Mouse (Mus musculus): ENCODE data around the gene Togaram2. TPM values are rescaled to one million over a fixed set of nuclear protein-coding genes. Genes with fewer than 3 reads are reported as not detected.

The Togaram2 gene
- polyA plus RNA-seq, 1 experiment from 2014 or later, result 0.48 TPM

DNA sequence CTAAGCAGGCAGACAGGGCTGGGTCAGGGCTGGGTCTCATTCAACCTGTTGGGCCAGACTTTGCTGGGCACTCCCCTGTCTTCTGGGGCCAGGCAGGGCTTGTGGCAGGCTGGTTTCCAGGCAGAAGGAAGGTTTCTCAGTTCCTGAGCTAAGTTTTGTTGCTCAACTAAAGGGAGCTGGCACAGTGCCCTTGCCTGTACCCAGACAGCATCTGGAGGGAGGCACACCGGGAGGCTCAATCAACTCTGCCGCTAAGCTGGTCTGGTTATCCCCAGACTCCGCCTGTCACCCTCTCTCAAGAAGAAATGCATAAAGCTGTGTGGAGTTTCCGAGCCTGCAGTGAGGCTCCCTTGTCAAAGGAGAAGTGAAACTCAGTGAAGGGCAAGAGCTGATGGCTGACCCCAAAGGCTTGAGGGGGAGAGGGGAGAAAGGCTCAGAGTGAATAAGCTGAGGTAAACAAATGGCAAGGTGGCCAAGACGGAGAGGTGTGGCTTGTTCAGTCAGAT lies 11.1 kb downstream of the Togaram2 start:
- WGBS, result 46% methylated on average over 5 of the region's 5 CpGs
- Histone ChIP-seq H3K27ac (no peak overlapping the region), H3K9me3 (no peaks in the 10 kb centered on the region), H3K9ac (no peak overlapping the region), H3K4me1 (no peaks in the 10 kb centered on the region), H3K4me2 (no peak overlapping the region), H3K36me3 (replicated peaks) (no peaks in the 10 kb centered on the region), H3K27me3 (replicated peaks) (no peaks in the 10 kb centered on the region), H3K4me3 (no peak overlapping the region)
- no peak for ATAC-seq (replicated peaks)

DNA sequence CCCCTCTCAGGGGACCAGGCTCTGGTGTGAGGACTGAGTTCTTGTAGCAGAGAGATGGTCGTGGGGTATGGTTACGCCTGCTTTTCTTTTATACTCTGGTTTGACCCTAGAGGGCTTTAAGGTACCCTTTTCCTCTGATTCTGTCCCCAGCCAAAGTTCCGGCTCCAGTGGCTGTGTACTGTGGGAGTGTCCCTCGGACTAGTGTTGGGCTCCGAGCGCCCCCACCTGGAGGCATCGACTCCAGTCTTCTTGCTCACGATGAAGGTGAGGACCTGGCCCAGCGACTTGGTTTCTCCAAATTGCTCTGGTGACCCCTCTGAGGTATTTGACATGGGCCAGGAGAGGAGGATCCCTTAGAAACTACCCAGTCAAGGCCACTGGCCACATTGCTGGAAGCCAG lies 14.4 kb downstream of the Togaram2 start:
- ATAC-seq (replicated peaks), result no peak
- no peaks in the 10 kb centered on the region for H3K36me3 ChIP-seq (replicated peaks)
- WGBS, result 67% methylated on average over 9 of the region's 9 CpGs

DNA sequence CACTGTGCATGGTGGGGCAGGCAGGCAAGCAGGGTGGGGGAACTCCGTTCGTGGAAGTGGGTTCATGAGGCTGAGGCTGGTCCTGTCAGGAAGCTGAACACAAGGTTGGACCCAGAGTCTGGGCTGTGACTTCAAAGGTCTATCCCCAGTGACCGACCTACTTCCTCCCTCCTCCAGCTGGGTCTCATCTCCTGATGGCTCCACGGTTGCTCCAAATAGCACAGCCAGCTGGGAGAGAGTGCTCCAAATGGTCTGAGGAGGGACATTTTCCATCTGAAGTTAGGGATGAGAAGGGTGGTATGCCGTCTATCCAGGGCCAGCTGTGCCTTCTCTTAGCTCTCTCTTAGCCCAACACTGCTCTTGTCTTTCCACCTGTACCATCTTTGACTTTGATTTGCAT lies 16.8 kb downstream of the Togaram2 start:
- H3K9ac ChIP-seq, result no peak overlapping the region
- 82% methylated on average over 5 of the region's 5 CpGs for WGBS
- H3K4me3 ChIP-seq, result no peak overlapping the region
- peaks cover 4% of the 10 kb centered on the region for H3K4me1 ChIP-seq
- no peaks in the 10 kb centered on the region for H3K27me3 ChIP-seq (replicated peaks)
- no peak overlapping the region for H3K27ac ChIP-seq
- no peaks in the 10 kb centered on the region for H3K9me3 ChIP-seq
- no peaks in the 10 kb centered on the region for H3K36me3 ChIP-seq (replicated peaks)
- H3K4me2 ChIP-seq, result no peak overlapping the region
- no peak for ATAC-seq (replicated peaks)

More for the DNA sequence above, 14.4 kb downstream of the Togaram2 start:
- H3K4me2 ChIP-seq, result no peak overlapping the region
- no peaks in the 10 kb centered on the region for H3K9me3 ChIP-seq
- H3K9ac ChIP-seq, result no peak overlapping the region
- no peak overlapping the region for H3K27ac ChIP-seq
- H3K4me1 ChIP-seq, result no peaks in the 10 kb centered on the region
- no peak overlapping the region for H3K4me3 ChIP-seq
- no peaks in the 10 kb centered on the region for H3K27me3 ChIP-seq (replicated peaks)

DNA sequence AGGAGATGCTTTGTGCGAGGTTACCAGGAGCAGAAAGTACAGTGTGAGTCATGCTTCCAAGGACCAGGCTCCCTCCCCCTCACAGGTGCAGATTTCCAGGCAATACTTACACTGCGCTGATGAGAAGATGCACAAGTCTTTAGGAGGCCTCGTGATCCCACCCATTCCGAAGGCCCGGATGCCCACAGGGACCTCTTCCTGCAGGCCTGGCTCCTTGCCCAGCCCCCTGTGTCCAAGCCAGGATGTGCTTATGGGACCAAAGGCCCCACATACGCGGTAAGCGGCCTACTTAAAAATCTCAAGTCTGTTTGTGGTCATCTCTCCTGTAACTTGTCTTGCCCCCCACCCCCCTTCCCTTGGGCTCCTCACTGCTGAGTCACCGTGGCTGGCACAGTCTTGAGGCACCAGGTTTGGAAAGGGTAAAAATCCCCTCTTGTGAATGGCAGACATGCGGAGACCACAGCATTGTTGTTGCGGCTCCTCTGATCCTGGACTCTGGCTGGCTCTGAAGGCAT lies 18.4 kb downstream of the Togaram2 start:
- H3K4me2 ChIP-seq, result no peak overlapping the region
- H3K27me3 ChIP-seq (replicated peaks), result no peaks in the 10 kb centered on the region
- no peak overlapping the region for H3K9ac ChIP-seq
- no peak overlapping the region for H3K27ac ChIP-seq
- peaks cover 4% of the 10 kb centered on the region for H3K4me1 ChIP-seq
- H3K9me3 ChIP-seq, result no peaks in the 10 kb centered on the region
- no peak overlapping the region for H3K4me3 ChIP-seq
- no peak for ATAC-seq (replicated peaks)
- no peaks in the 10 kb centered on the region for H3K36me3 ChIP-seq (replicated peaks)
- WGBS, result 62% methylated on average over 11 of the region's 11 CpGs

DNA sequence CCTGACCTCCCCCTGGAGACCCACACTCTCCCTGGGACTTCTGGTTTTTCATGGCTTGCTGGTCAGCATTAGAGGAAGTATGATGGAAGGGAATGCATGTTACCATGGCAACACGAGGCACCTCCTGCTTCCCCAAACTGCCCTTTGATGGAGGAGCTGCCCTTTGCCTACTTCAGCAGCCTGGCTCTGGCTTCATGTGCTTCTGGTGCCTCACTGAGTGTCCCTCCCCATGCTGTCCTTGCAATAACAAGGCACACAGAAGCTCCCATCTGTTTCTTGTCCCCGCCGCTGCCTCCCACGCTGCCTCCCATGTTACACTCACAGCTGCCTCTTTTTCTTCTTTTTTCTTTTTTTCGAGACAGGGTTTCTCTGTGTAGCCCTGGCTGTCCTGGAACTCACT lies 20.3 kb downstream of the Togaram2 start:
- H3K9ac ChIP-seq, result no peak overlapping the region
- no peak overlapping the region for H3K4me2 ChIP-seq
- no peak for ATAC-seq (replicated peaks)
- no peaks in the 10 kb centered on the region for H3K9me3 ChIP-seq
- H3K36me3 ChIP-seq (replicated peaks), result no peaks in the 10 kb centered on the region
- no peak overlapping the region for H3K27ac ChIP-seq
- 30% methylated on average over 5 of the region's 5 CpGs for WGBS
- peaks cover 4% of the 10 kb centered on the region for H3K4me1 ChIP-seq
- H3K27me3 ChIP-seq (replicated peaks), result no peaks in the 10 kb centered on the region
- H3K4me3 ChIP-seq, result no peak overlapping the region

DNA sequence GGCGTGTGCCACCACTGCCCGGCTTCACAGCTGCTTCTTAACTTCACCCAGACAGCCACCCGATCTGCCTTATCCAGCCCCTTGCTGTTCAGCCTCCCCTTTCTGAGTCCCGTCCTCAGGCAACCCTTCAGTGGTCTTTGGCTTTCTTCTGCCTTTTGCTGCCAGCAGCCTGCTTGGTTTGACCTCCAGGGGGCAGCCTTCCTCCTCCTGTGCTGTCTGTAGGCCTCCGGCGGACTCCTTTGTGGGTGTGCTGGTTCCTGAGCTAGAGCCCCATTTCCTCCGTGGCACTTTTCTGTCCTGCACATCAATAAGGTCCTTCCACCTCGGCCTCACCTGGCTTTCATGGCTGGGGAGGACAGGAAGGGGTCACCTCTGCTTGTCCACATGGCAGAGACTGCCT lies 20.7 kb downstream of the Togaram2 start:
- Histone ChIP-seq H3K27me3 (replicated peaks) (no peaks in the 10 kb centered on the region), H3K9ac (no peak overlapping the region), H3K4me1 (peaks cover 4% of the 10 kb centered on the region), H3K9me3 (no peaks in the 10 kb centered on the region), H3K4me3 (no peak overlapping the region), H3K27ac (no peak overlapping the region), H3K4me2 (no peak overlapping the region), H3K36me3 (replicated peaks) (no peaks in the 10 kb centered on the region)
- WGBS, result 53% methylated on average over 8 of the region's 8 CpGs
- ATAC-seq (replicated peaks), result no peak

DNA sequence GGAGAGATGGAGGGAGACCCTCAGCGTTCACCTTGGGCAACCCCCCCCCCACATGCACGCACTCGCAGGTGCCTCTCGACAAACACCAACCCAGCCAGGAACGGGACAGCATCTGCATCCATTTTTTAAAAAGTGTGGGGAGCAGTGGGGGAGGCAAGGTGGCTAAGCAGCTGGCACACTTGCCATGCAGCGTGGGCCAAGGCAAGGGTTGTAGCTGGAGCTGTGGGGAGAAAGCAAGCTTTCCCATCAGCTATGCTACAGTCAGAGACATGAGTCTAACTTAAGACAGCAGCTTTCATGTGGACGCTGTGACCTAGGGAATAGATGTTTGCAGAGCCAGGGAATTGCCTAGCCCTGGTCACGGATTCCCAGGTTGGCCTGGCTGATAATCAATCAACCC lies 22.1 kb downstream of the Togaram2 start:
- no peaks in the 10 kb centered on the region for H3K27me3 ChIP-seq (replicated peaks)
- ATAC-seq (replicated peaks), result no peak
- no peak overlapping the region for H3K4me2 ChIP-seq
- no peak overlapping the region for H3K27ac ChIP-seq
- H3K9ac ChIP-seq, result no peak overlapping the region
- no peak overlapping the region for H3K4me3 ChIP-seq
- 93% methylated on average over 8 of the region's 8 CpGs for WGBS
- H3K4me1 ChIP-seq, result peaks cover 4% of the 10 kb centered on the region
- H3K36me3 ChIP-seq (replicated peaks), result no peaks in the 10 kb centered on the region
- no peaks in the 10 kb centered on the region for H3K9me3 ChIP-seq

DNA sequence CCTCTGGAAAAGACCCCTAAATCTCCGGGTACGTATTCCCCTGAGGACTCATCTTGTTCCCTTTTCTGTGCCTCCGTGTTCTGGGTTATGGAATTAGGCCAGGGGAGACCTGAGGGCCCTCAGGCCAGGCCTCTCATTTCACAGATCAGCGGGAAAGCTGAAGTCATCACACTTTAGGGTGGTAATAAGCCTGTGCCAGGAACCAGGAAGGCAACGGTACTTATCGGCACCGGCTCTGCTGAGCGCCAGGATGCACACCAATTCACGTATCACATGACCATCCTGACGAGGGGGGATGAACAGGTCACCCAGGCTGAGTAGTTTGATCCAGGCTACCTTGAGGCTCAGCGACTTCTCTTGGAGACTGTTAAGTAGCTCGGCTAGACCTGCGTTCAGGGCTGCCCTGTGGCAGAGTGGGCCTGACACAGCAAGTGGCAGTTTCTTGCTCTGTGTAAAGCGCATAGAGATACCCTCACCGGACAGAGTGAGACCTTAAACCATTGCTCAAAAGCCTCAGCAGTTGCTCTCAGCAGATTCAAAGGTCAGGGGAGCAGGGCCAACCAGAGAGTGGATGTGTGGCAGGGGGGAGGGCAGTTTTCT lies 22.8 kb downstream of the Togaram2 start:
- 80% methylated on average over 15 of the region's 15 CpGs for WGBS

DNA sequence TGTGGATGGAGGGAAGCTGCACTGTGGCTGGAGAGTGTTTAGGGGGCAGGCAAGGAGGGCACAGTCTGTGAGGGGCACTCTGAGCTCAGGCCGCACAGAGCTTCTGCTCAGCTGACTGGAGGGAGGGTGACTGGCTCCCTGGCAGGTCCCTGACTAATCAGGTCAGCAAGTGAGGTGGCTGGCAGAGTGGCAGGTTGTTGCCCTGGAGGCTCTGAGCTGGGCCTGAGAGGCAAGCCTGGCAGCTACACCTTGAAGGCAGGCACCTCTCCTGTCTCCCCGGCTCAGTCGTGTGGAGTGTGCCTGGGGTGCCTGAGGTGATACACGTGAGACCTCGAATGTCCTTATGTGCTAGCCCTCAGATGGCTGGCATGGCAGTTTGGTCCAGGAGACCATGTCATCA lies 23.3 kb downstream of the Togaram2 start:
- H3K27ac ChIP-seq, result no peak overlapping the region
- no peaks in the 10 kb centered on the region for H3K9me3 ChIP-seq
- H3K4me3 ChIP-seq, result no peak overlapping the region
- no peak overlapping the region for H3K4me2 ChIP-seq
- no peaks in the 10 kb centered on the region for H3K27me3 ChIP-seq (replicated peaks)
- ATAC-seq (replicated peaks), result no peak
- peaks cover 4% of the 10 kb centered on the region for H3K4me1 ChIP-seq
- H3K9ac ChIP-seq, result no peak overlapping the region
- H3K36me3 ChIP-seq (replicated peaks), result no peaks in the 10 kb centered on the region
- WGBS, result 84% methylated on average over 5 of the region's 5 CpGs

More for the DNA sequence above, 22.8 kb downstream of the Togaram2 start:
- no peak for ATAC-seq (replicated peaks)
- no peaks in the 10 kb centered on the region for H3K36me3 ChIP-seq (replicated peaks)
- H3K4me2 ChIP-seq, result no peak overlapping the region
- H3K27ac ChIP-seq, result no peak overlapping the region
- H3K4me3 ChIP-seq, result no peak overlapping the region
- H3K9ac ChIP-seq, result no peak overlapping the region
- no peaks in the 10 kb centered on the region for H3K27me3 ChIP-seq (replicated peaks)
- H3K9me3 ChIP-seq, result no peaks in the 10 kb centered on the region
- peaks cover 4% of the 10 kb centered on the region for H3K4me1 ChIP-seq

DNA sequence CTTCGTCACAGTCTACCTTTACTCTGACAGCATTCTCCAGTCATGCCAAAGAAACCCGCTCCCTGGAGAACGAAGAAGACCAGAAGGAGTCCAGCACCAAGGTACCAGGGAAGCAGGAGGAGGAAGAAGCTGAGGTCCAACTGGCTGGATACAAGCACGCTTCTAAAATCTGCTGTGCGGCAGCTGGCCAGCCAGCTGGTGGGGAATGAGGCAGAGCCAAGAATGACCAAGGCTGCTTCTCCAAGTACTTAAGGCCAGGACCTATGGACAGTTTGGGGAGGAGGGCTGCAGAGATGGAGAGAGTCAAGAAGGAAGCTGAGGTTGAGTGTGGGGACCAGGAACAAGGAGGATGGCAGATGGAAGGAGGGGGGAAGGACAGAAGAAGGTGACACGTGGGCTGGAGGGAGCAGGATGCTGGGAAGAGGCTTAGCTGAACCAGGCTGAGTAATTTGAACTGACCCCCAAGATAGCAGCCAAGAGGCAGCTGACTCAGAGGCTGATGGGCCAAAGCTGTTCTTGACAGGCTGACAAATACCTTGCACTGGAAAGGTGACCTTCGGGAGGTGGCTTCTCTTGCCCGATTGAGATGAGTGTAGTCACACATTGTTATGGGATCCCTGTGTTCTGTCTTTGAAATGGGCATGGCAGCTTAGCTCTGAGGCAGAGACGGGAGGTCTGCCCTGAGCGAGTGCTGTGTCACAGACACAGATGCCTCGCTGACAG lies 25.0 kb downstream of the Togaram2 start:
- no peak overlapping the region for H3K4me3 ChIP-seq
- H3K9ac ChIP-seq, result no peak overlapping the region
- no peaks in the 10 kb centered on the region for H3K9me3 ChIP-seq
- no peak overlapping the region for H3K27ac ChIP-seq
- H3K4me1 ChIP-seq, result peaks cover 4% of the 10 kb centered on the region
- ATAC-seq (replicated peaks), result no peak
- no peak overlapping the region for H3K4me2 ChIP-seq
- no peaks in the 10 kb centered on the region for H3K27me3 ChIP-seq (replicated peaks)
- WGBS, result 79% methylated on average over 11 of the region's 11 CpGs
- H3K36me3 ChIP-seq (replicated peaks), result no peaks in the 10 kb centered on the region

DNA sequence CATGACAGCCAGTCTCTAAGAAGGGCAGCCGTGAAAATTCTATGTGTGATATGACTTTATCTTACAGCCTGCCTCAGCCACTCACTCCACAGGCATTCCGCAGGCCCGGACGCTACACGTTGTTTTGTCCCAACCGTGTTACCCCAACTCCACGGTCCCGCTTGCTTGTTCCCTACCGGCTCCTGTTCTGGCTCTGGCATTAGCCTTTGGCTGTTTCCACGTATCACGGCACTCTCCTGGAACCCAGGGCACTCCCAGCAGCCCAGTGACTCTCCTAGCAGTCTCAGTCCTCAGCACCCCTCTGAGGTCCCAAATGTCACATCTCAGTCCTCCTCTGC lies 25.5 kb downstream of the Togaram2 start:
- Histone ChIP-seq H3K4me3 (no peak overlapping the region), H3K4me1 (no peaks in the 10 kb centered on the region), H3K27ac (no peak overlapping the region), H3K4me2 (no peak overlapping the region), H3K27me3 (replicated peaks) (no peaks in the 10 kb centered on the region), H3K9ac (no peak overlapping the region), H3K36me3 (replicated peaks) (no peaks in the 10 kb centered on the region), H3K9me3 (no peaks in the 10 kb centered on the region)
- 84% methylated on average over 11 of the region's 11 CpGs for WGBS
- ATAC-seq (replicated peaks), result no peak

DNA sequence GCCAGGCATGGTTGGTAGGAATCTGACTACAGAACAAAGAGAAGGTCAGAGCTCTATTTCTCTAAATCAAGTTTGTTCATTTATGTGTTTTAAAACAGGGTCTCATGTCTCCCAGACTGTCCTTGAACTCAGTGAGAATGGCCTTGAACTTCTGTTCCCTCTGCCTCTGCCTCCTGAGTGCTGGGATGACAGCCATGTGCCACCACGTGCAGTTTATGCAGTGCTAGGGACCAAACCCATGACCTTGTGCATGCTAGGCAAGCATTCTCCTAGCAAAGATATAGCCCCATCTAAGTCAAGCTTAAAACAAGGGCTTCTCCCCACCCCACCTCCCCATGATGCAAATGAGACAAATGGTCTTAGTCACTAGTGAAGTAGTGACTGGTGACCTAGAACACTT lies 32.1 kb downstream of the Togaram2 start:
- ATAC-seq (replicated peaks), result no peak
- Histone ChIP-seq H3K4me3 (no peak overlapping the region), H3K27ac (no peak overlapping the region), H3K27me3 (replicated peaks) (no peaks in the 10 kb centered on the region), H3K4me1 (peaks cover 3% of the 10 kb centered on the region; the same call in 1 of the 2 replicates), H3K9ac (no peak overlapping the region), H3K36me3 (replicated peaks) (no peaks in the 10 kb centered on the region), H3K9me3 (no peaks in the 10 kb centered on the region), H3K4me2 (no peak overlapping the region)
- 72% methylated on average over 1 of the region's 1 CpGs for WGBS

Measured in midbrain, embryonic 15.5 days (tissue).